8 mouse cellular contexts compared by ENCODE assay signal in genomic region chr1:181234326-181235035, GRCm38 (mm10). TPM values are rescaled to one million over a fixed set of nuclear protein-coding genes. Genes with fewer than 3 reads are reported as not detected.
DNase-seq lines count a peak whose midpoint lies in the region; ATAC-seq and TF ChIP-seq lines count a peak whose summit lies in the region.

No protein-coding gene starts in this region.

- H3K9me3 ChIP-seq in forebrain, embryonic 13.5 days (replicated peaks) = no peaks in the 10 kb centered on the region

- ATAC-seq in granulocyte monocyte progenitor cell, adult 5-6 weeks (replicated peaks; ENCODE audit: poor library complexity, severe bottlenecking) = peak; percentile 26
- ATAC-seq in megakaryocyte, adult 5-6 weeks (ENCODE audit: poor library complexity, severe bottlenecking) = peak; percentile 31
- ATAC-seq in forebrain, embryonic 13.5 days = no peak

- no peak overlapping the region for H3K4me2 ChIP-seq in forebrain, embryonic 13.5 days

- H3K9ac ChIP-seq in forebrain, embryonic 13.5 days = no peak overlapping the region

- H3K27ac ChIP-seq in layer of hippocampus, adult 2 months = peak overlapping the region; percentile 54; the same call in 1 of the 2 replicates
- H3K27ac ChIP-seq in forebrain, embryonic 13.5 days = no peak overlapping the region

- no peak for DNase-seq in layer of hippocampus, adult 2 months (ENCODE audit: low spot score in 2 of 2)
- DNase-seq in layer of hippocampus, adult 8-10 months (ENCODE audit: low spot score in 2 of 2) = no peak
- DNase-seq in MN1 (ENCODE audit: low spot score) = peak; percentile 82
- DNase-seq in kidney, postnatal 14 days = peak; percentile 52
- peak; percentile 82 for DNase-seq in yolk sac, embryonic 10.5 days (ENCODE audit: low spot score)

- H3K36me3 ChIP-seq in forebrain, embryonic 13.5 days (ENCODE audit: poor library complexity, severe bottlenecking) = no peaks in the 10 kb centered on the region

- no peak overlapping the region for H3K4me3 ChIP-seq in layer of hippocampus, adult 2 months
- no peak overlapping the region for H3K4me3 ChIP-seq in forebrain, embryonic 13.5 days

- no peaks in the 10 kb centered on the region for H3K4me1 ChIP-seq in forebrain, embryonic 13.5 days

- H3K27me3 ChIP-seq in forebrain, embryonic 13.5 days = no peaks in the 10 kb centered on the region

- peak; percentile 42 for TF ChIP-seq CTCF in layer of hippocampus, adult 2 months (conservative IDR thresholded peaks at IDR 0.05)

- 60% methylated on average over 8 of the region's 8 CpGs for WGBS in forebrain, embryonic 13.5 days

RNA-seq across cellular contexts. Expression of gene Wdr26, which starts 22.7 kb away (rescaled TPM):
- total RNA-seq in layer of hippocampus, adult 2 months (2021) = 100 to 1,000 TPM; 104 to 117 TPM
- 100 to 1,000 TPM; 109 to 123 (median 113) TPM for total RNA-seq in layer of hippocampus, adult 8-10 months (2022)
- 92.9 and 128 TPM in 2 replicates for total RNA-seq in granulocyte monocyte progenitor cell, adult 5-6 weeks (2014; fragmentation: Nextera tagmentation)
- total RNA-seq in granulocyte monocyte progenitor cell, adult 5-6 weeks (2017) = 93.0 and 101 TPM in 2 replicates
- total RNA-seq in megakaryocyte, adult 5-6 weeks (2015) = 257 and 258 TPM in 2 replicates
- total RNA-seq in megakaryocyte, adult 5-6 weeks (2017) = 235 and 244 TPM in 2 replicates
- polyA plus RNA-seq in forebrain, embryonic 13.5 days (2015; fragmentation: Nextera tagmentation; extraction: Ambion mirVana) = 44.7 and 45.2 TPM in 2 replicates

Comparison
In these comparisons a context has a peak if more than half of its experiments do, and no peak if none do; other contexts are left out.
1. DNase-seq: peak in MN1 (single experiment), kidney, postnatal 14 days (single experiment) and yolk sac, embryonic 10.5 days (single experiment); none in layer of hippocampus, adult 2 months (0 of 2) and layer of hippocampus, adult 8-10 months (0 of 2).